Mouse (Mus musculus) limb, embryonic 12.5 days (tissue): ENCODE data around the gene Katnbl1. TPM values are rescaled to one million over a fixed set of nuclear protein-coding genes. Genes with fewer than 3 reads are reported as not detected.
A peak's percentile ranks its signal among the peaks of the same experiment; 100 is the strongest.

Experiments used
- ATAC-seq: fragments of 200-750 bp; cut with Nextera tagmentation; 2 replicates; pipeline ENCODE4 v1.8.0; 2017; ENCODE audit warnings: low read depth, moderate TSS enrichment; ENCODE audit not compliant: insufficient number of reproducible peaks, insufficient read depth, low FRiP score, low TSS enrichment
- H3K27ac ChIP-seq: fragments of 300-500 bp; sonication (generic); 2 replicates; pipeline ENCODE4 v1.5.1; 2016; ENCODE audit warnings: mild to moderate bottlenecking, moderate library complexity
- H3K27me3 ChIP-seq: fragments of 300-500 bp; sonication (generic); 2 replicates; pipeline ENCODE4 v1.6.1; 2016; ENCODE audit warnings: mild to moderate bottlenecking, moderate library complexity
- H3K36me3 ChIP-seq: fragments of 300-500 bp; sonication (generic); 2 replicates; pipeline ENCODE4 v1.6.1; 2016; ENCODE audit warnings: mild to moderate bottlenecking, moderate library complexity
- H3K4me1 ChIP-seq: fragments of 300-500 bp; sonication (generic); replicated peaks from 2 replicates; pipeline ENCODE4 v1.6.1; 2016
- H3K4me2 ChIP-seq: fragments of 300-500 bp; sonication (generic); 2 replicates; pipeline ENCODE4 v1.6.1; 2016; ENCODE audit warnings: mild to moderate bottlenecking, moderate library complexity
- H3K4me3 ChIP-seq: fragments of 300-500 bp; sonication (generic); replicated peaks from 2 replicates; pipeline ENCODE4 v1.5.1; 2016; ENCODE audit warnings: mild to moderate bottlenecking
- H3K9ac ChIP-seq: fragments of 300-500 bp; sonication (generic); replicated peaks from 2 replicates; pipeline ENCODE4 v1.6.1; 2016; ENCODE audit warnings: mild to moderate bottlenecking, moderate library complexity
- H3K9me3 ChIP-seq: fragments of 300-500 bp; sonication (generic); 2 replicates; pipeline ENCODE4 v1.6.1; 2016; ENCODE audit warnings: mild to moderate bottlenecking, moderate library complexity
- WGBS: fragments of 180-500 bp; shearing (Covaris S2); methylation state at CpG from one replicate; pipeline ENCODE4 v1.1.7; 2016; 5-methylcytosine and 5-hydroxymethylcytosine counted together
- polyA plus RNA-seq: library from polyadenylated mRNA; unstranded; fragments of >200 nt; fragmentation: Nextera tagmentation; extraction: Ambion mirVana; gene quantifications from 2 replicates; pipeline ENCODE4 v1.2.1, GENCODE M21; 2016

Gene Katnbl1
- polyA plus RNA-seq, 1 experiment from 2014 or later, result 55.8 TPM

DNA sequence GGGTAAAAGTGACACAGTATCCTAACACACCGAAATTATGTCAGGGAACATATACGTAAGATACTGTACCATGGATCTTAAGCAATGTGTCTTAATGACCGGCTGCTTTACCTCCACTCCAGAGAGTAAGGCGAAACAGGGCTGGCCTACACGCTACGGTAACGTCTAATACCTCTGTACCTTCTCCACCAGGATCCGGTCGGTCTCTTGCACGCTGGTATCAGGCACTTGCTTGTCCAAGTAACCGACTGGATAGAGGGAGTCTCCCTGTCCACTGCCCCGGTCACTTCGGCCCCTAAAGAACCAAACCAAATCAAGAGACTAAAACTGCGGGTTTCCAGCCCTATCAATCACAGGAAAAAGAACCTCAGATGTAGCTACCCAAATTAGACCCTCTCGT, 11.8 kb upstream of the Katnbl1 start:
- no peak for ATAC-seq
- peak overlapping the region; percentile 87 for H3K4me2 ChIP-seq
- peaks cover 27% of the 10 kb centered on the region for H3K36me3 ChIP-seq
- no peaks in the 10 kb centered on the region for H3K27me3 ChIP-seq
- WGBS, result 21% methylated on average over 15 of the region's 15 CpGs
- H3K27ac ChIP-seq, result 0 out of 2 replicates have a peak overlapping the region, but pooled peaks have one; percentile 79
- peak overlapping the region; percentile 84 for H3K4me3 ChIP-seq
- no peaks in the 10 kb centered on the region for H3K9me3 ChIP-seq
- H3K4me1 ChIP-seq, result peaks cover 10% of the 10 kb centered on the region
- peak overlapping the region; percentile 82 for H3K9ac ChIP-seq

DNA sequence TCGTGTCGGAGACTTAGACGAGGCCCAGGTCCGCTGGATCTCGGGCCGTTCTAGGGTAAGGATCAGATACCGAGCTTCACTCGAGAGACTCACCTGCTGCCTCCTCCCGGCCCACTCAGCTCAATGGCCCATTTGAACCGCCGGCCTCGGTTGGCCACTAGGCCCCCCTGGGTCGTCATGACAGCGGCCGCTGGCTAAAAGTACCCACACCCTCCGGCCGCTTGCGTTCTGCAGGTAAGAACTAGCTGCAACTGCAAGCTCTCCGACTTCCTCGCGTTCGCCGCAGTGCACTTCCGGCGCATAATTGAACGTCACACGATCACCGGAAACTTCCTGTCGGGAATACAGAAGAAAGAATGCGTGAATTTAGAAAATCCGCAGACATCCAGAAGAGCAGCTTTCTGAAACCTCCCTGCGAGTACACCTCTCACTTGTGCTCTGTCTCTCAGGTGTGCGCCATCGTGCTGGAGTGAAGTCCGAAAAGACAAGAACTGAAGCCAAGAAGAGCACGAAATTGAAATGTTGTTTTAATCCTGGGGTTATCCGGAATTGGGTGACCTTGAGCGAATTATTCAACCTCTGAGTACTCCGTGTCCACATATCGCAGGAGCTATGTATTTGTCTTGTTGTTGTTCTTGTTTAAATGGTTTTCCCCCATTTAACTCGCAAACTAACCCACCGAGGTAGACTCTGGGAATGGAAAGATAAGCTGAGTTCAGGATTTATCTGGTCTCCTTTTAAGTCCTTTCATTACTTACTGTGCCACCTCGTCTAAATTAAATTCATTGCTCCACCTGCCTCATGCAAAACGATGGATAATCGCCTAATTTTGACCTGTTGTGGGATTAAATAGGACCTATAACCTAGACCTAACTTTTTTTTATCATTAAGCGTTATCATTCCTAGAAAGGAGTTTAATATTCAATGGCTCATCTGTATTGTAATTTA, 11.0 kb upstream of the Katnbl1 start, which contains the start of gene Emc4:
Gene Emc4, minus strand, starts transcription at position 302 of the 948 bp plus-strand sequence.
- H3K4me3 ChIP-seq, result peak within 1 kb of the TSS; percentile 84
- H3K4me2 ChIP-seq, result peak within 1 kb of the TSS; percentile 87
- peak within 1 kb of the TSS; percentile 82 for H3K9ac ChIP-seq
- peaks cover 10% of the 10 kb centered on the region for H3K4me1 ChIP-seq
- no peaks in the 10 kb centered on the region for H3K9me3 ChIP-seq
- H3K36me3 ChIP-seq, result peaks cover 22% of the 10 kb centered on the region
- WGBS, result 2% methylated on average over 46 of the region's 46 CpGs
- peak; percentile 86 for ATAC-seq
- H3K27ac ChIP-seq, result peak within 1 kb of the TSS; percentile 79
- no peaks in the 10 kb centered on the region for H3K27me3 ChIP-seq

DNA sequence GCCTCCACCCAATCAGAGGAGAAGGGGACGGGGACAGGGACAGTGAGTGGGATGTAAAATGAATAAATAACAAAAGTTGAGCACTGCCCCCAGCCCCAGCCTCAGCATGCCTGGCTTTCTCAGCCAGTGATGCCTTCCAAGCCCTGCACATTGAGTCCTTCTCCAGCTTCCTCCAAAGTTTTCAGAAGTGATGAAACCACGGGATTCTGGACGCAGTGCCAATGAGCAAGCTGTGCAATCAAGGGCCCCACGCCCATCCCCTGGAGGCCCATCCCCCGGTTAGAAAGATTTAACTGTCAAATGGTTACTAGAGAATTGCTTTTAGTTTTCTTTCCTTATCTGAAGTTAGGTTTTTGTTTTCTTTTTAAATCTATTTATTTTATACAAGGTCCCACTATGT, 9.1 kb upstream of the Katnbl1 start:
- no peak overlapping the region for H3K27ac ChIP-seq
- H3K4me1 ChIP-seq, result peaks cover 10% of the 10 kb centered on the region
- no peak overlapping the region for H3K9ac ChIP-seq
- 75% methylated on average over 5 of the region's 5 CpGs for WGBS
- no peak overlapping the region for H3K4me3 ChIP-seq
- 0 out of 2 replicates have a peak, but pooled peaks cover under 1% of the 10 kb centered on the region for H3K27me3 ChIP-seq
- no peak overlapping the region for H3K4me2 ChIP-seq
- no peaks in the 10 kb centered on the region for H3K9me3 ChIP-seq
- ATAC-seq, result no peak
- H3K36me3 ChIP-seq, result peaks cover 3% of the 10 kb centered on the region

DNA sequence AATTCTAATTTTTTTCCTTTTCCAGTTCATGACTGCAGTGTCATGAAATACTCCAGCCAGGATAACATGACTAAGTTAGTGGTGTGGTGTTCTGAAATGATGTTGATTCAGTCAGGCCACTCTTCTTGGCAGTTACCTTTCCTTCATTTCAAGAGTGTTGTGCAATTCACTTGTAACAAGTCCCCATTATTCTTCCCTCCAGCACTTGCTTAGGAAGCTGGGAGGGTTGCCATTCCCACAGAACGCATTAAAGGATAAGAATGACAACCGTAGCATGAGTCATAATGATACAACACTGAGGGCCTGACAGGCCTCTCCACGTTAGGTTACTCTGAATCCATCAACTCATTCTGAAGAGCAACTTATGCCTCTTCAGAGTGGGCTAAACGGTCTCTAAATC, 5.9 kb upstream of the Katnbl1 start:
- 67% methylated on average over 4 of the region's 4 CpGs for WGBS
- no peak overlapping the region for H3K9ac ChIP-seq
- no peaks in the 10 kb centered on the region for H3K9me3 ChIP-seq
- no peak for ATAC-seq
- no peak overlapping the region for H3K4me2 ChIP-seq
- no peak overlapping the region for H3K27ac ChIP-seq
- H3K4me3 ChIP-seq, result no peak overlapping the region
- H3K27me3 ChIP-seq, result 0 out of 2 replicates have a peak, but pooled peaks cover 3% of the 10 kb centered on the region
- H3K4me1 ChIP-seq, result no peaks in the 10 kb centered on the region
- H3K36me3 ChIP-seq, result no peaks in the 10 kb centered on the region

DNA sequence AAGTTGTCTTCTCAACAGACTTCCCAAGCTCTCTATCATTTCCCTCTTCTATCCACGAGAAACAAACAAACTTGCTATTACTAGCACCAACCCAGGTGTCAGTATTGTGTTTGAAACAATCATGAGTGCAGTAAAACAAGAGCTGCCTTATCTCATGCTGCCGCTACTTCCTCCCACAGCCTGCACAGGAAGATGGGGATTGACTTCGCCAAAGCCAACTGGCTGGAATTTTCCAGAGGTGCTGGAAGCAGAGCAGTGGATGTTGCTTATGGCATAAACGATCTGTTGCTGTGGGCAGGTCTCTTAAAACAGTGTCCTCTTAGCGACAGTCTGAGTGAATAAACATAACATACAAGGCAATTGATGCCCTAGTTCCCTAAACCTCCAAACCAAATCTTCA, 4.4 kb upstream of the Katnbl1 start:
- Histone ChIP-seq H3K9me3 (no peaks in the 10 kb centered on the region), H3K4me3 (no peak overlapping the region), H3K27ac (no peak overlapping the region), H3K9ac (no peak overlapping the region), H3K4me1 (no peaks in the 10 kb centered on the region), H3K4me2 (no peak overlapping the region), H3K36me3 (no peaks in the 10 kb centered on the region), H3K27me3 (0 out of 2 replicates have a peak, but pooled peaks cover 3% of the 10 kb centered on the region)
- no peak for ATAC-seq
- 66% methylated on average over 5 of the region's 5 CpGs for WGBS

DNA sequence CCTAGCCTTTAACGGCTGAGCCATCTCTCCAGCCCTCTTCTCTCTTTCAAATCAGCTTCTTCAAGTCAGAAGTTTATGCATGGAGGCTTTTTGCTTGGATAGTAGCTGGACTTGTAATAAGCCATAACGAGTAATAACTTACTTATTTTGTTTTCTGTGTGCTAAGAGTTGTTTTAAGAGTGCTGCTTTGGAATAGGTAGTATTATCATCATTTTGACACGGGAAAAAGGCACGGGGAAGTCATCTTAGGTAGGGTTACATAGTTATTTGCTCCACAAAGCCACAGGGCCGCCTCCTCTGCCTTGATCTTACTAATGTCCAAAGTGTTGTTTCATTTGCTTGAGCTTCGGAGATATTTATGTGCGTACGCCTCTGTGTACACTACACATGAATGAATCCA, 1.1 kb downstream of the Katnbl1 start:
- Histone ChIP-seq H3K4me1 (peaks cover 11% of the 10 kb centered on the region), H3K27me3 (0 out of 2 replicates have a peak, but pooled peaks cover 1% of the 10 kb centered on the region), H3K36me3 (no peaks in the 10 kb centered on the region; the same call in 1 of the 2 replicates), H3K4me2 (peak overlapping the region; percentile 66), H3K9ac (peak overlapping the region; percentile 88), H3K27ac (no peak overlapping the region), H3K4me3 (peak overlapping the region; percentile 92), H3K9me3 (no peaks in the 10 kb centered on the region)
- WGBS, result 57% methylated on average over 8 of the region's 8 CpGs
- ATAC-seq, result no peak

DNA sequence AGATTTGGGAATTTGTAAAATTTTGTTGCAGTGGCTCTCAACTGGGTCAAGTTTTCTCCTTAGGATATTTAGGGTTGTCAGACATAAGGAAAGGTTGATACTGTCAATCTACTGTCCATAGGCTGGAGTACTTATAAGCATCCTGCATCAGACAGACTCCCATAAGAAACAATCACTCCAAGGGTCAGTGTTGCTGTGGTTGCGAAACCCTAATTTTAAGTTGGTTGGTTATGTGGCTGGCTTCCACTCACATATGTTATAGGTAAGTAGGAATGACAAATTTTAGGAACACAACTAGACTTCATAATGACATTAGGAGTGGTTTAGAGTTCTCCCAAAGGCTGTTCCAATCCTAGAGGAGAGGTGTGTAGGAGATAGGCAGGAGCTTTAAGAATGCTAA, 2.2 kb downstream of the Katnbl1 start:
- H3K9ac ChIP-seq, result no peak overlapping the region
- no peak overlapping the region for H3K4me3 ChIP-seq
- H3K4me2 ChIP-seq, result 0 out of 2 replicates have a peak overlapping the region, but pooled peaks have one; percentile 66
- no peaks in the 10 kb centered on the region; the same call in 1 of the 2 replicates for H3K36me3 ChIP-seq
- no peak overlapping the region for H3K27ac ChIP-seq
- H3K27me3 ChIP-seq, result no peaks in the 10 kb centered on the region
- ATAC-seq, result no peak
- no peaks in the 10 kb centered on the region for H3K9me3 ChIP-seq
- WGBS, result 95% methylated on average over 1 of the region's 1 CpGs
- H3K4me1 ChIP-seq, result peaks cover 11% of the 10 kb centered on the region

DNA sequence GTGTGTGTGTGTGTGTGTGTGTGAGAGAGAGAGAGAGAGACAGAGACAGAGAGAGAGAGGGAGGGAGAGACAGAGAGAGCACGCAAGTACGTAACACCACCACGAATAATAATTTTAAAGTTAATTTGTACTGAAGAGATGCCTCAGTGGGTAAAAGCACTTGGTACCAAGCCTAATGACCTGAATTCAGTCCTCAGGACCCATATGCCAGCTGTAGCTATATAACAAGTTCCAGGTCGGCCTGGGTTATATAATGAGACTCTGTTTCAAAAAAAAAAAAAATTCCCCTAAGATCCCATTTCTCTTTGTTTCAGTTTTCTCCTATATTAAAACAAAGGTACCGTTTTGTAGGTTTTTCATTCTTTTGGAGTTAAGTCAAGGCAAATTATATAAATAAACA, 11.8 kb downstream of the Katnbl1 start:
- Histone ChIP-seq H3K4me2 (no peak overlapping the region), H3K4me1 (peaks cover 5% of the 10 kb centered on the region), H3K4me3 (no peak overlapping the region), H3K27ac (no peak overlapping the region), H3K27me3 (no peaks in the 10 kb centered on the region), H3K9me3 (no peaks in the 10 kb centered on the region), H3K9ac (no peak overlapping the region), H3K36me3 (0 out of 2 replicates have a peak, but pooled peaks cover 3% of the 10 kb centered on the region)
- WGBS, result 81% methylated on average over 5 of the region's 5 CpGs
- no peak for ATAC-seq

DNA sequence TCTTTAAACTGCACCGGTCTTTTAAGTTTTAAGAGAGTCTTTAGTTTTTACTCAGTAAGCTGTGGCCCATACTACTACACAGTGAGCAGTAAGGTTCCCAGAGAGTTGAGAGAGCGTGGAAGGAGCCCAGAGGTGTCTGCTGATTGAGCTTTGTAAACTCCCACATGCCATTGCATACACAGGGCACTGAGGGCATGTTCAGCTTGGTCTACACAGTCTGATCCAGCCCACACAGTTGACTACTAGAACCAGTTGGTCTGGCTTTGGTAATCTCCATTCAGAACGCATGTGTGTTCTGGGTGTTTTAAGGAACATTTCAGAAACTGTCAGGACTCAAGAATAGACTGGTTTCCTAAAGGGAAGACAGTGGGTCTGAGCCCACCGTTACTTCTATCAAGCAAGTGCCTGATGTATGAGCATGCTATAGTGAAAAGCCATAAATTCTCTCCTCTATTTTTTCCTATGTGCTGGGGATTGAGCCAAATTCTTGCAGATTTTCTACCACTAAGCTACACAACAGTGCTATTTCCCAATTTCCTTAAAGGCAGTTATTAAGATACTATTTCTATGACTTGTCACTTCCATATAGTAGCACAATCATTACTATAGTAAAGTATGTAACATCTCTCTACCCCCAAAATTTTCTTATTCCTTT, 12.5 kb downstream of the Katnbl1 start:
- WGBS, result 83% methylated on average over 4 of the region's 4 CpGs
- Histone ChIP-seq H3K9me3 (no peaks in the 10 kb centered on the region), H3K4me1 (peaks cover 5% of the 10 kb centered on the region), H3K4me3 (no peak overlapping the region), H3K36me3 (0 out of 2 replicates have a peak, but pooled peaks cover 3% of the 10 kb centered on the region), H3K4me2 (no peak overlapping the region), H3K9ac (no peak overlapping the region), H3K27me3 (no peaks in the 10 kb centered on the region), H3K27ac (0 out of 2 replicates have a peak overlapping the region, but pooled peaks have one; percentile 29)
- ATAC-seq, result no peak

DNA sequence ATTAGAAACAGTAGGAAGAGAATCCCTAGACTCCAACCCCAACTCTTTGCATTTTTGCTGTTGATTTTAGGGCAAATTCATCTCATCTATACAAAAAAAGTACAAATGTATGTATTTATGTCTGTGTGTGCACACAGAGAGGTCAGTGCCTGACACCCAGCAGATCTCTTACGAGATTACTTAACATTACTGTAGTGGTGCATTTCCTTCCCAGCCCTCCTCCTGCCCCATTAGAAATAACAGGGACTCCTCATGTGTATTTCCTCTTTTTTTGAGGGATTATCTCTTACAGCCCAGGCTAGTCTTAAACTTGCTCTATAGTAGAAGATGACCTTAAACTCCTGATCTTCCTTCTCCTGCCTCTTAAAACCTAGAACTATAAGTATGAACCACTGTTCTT, 13.7 kb downstream of the Katnbl1 start:
- peaks cover 5% of the 10 kb centered on the region for H3K4me1 ChIP-seq
- no peak overlapping the region for H3K27ac ChIP-seq
- H3K9ac ChIP-seq, result no peak overlapping the region
- H3K9me3 ChIP-seq, result no peaks in the 10 kb centered on the region
- H3K4me2 ChIP-seq, result no peak overlapping the region
- H3K27me3 ChIP-seq, result no peaks in the 10 kb centered on the region
- no peak overlapping the region for H3K4me3 ChIP-seq
- ATAC-seq, result no peak
- H3K36me3 ChIP-seq, result 0 out of 2 replicates have a peak, but pooled peaks cover 3% of the 10 kb centered on the region
- 87% methylated on average over 1 of the region's 1 CpGs for WGBS

DNA sequence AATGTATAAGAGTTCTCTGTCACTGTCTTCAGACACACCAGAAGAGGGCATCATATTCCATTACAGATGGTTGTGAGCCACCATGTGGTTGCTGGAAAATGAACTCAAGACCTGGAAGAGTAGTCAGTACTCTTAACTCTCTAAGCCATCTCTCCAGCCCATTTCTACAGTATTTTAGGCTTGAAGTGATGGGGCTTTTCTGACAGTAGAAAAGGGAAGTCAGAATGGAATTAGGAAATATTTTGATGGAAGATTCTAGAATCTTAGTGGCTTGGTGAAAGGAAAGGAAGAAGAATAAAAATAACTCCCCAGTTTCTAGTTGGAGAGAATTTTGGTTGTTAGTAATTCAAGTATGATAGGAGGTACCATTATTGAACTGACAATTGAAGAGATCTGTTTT, 14.9 kb downstream of the Katnbl1 start:
- Histone ChIP-seq H3K36me3 (0 out of 2 replicates have a peak, but pooled peaks cover 3% of the 10 kb centered on the region), H3K27ac (no peak overlapping the region), H3K9ac (no peak overlapping the region), H3K4me2 (no peak overlapping the region), H3K27me3 (no peaks in the 10 kb centered on the region), H3K9me3 (no peaks in the 10 kb centered on the region), H3K4me1 (peaks cover 5% of the 10 kb centered on the region), H3K4me3 (no peak overlapping the region)
- no peak for ATAC-seq
